Mouse (Mus musculus): ENCODE results near the gene Adgrl3. TPM values are rescaled to one million over a fixed set of nuclear protein-coding genes. Genes with fewer than 3 reads are reported as not detected.

Adgrl3 gene
- polyA plus RNA-seq, 1 experiment from 2014 or later: 8.5 TPM

DNA sequence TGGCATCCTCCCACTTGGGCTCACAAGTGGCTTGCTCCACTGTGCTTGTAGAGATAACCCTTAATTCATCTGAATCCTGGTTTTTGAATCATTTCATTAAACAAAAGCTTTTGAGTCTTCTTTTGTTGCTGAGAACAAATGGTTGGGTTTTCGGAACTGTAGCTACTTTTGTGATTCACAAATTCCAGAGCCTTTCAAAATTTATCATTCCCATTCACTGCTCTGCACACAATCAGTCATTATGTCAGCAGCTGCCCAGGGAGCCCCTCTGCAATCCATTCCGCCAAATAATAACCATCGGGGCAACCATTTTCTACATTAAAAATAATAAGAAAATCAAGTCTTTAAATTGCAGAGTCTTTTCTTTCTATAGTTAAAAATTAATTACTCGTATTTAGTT, 104.5 kb downstream of the Adgrl3 start:
- Histone ChIP-seq H3K4me3 (ENCODE audit: control insufficient read depth in 1 of 2, insufficient read depth in 1 of 2, low read depth in 1 of 2, low read length in 2 of 2) (no peak overlapping the region), H3K27ac (replicated peaks in 1 of 2; ENCODE audit: control insufficient read depth in 1 of 2, insufficient read depth in 1 of 2, low read depth in 2 of 2, low read length in 2 of 2) (no peak overlapping the region), H3K36me3 (ENCODE audit: control insufficient read depth, insufficient read depth, low read length) (no peaks in the 10 kb centered on the region), H3K9me3 (ENCODE audit: control insufficient read depth, low read length) (no peaks in the 10 kb centered on the region), H3K9ac (ENCODE audit: low read length) (no peak overlapping the region), H3K27me3 (ENCODE audit: control insufficient read depth, insufficient read depth, low read length) (no peaks in the 10 kb centered on the region), H3K4me2 (ENCODE audit: low read length) (no peak overlapping the region), H3K4me1 (ENCODE audit: control insufficient read depth in 2 of 2, insufficient read depth in 2 of 2, low read length in 2 of 2) (no peaks in the 10 kb centered on the region)
- ATAC-seq (ENCODE audit: insufficient number of reproducible peaks, insufficient read depth, low FRiP score, low read depth): no peak
- 70% methylated on average over 4 of the region's 4 CpGs for WGBS

GRCm38 (mm10) chr5:81127639-81128038, 107.7 kb downstream of the Adgrl3 start:
- Histone ChIP-seq H3K4me3 (ENCODE audit: control insufficient read depth in 1 of 2, insufficient read depth in 1 of 2, low read depth in 1 of 2, low read length in 2 of 2) (no peak overlapping the region), H3K27ac (replicated peaks in 1 of 2; ENCODE audit: control insufficient read depth in 1 of 2, insufficient read depth in 1 of 2, low read depth in 2 of 2, low read length in 2 of 2) (no peak overlapping the region), H3K9me3 (ENCODE audit: control insufficient read depth, low read length) (no peaks in the 10 kb centered on the region), H3K4me1 (ENCODE audit: control insufficient read depth in 2 of 2, insufficient read depth in 2 of 2, low read length in 2 of 2) (no peaks in the 10 kb centered on the region), H3K9ac (ENCODE audit: low read length) (no peak overlapping the region), H3K4me2 (ENCODE audit: low read length) (no peak overlapping the region), H3K36me3 (ENCODE audit: control insufficient read depth, insufficient read depth, low read length) (no peaks in the 10 kb centered on the region), H3K27me3 (ENCODE audit: control insufficient read depth, insufficient read depth, low read length) (no peaks in the 10 kb centered on the region)
- WGBS: 56% methylated on average over 3 of the region's 3 CpGs
- no peak for ATAC-seq (ENCODE audit: insufficient number of reproducible peaks, insufficient read depth, low FRiP score, low read depth)

DNA sequence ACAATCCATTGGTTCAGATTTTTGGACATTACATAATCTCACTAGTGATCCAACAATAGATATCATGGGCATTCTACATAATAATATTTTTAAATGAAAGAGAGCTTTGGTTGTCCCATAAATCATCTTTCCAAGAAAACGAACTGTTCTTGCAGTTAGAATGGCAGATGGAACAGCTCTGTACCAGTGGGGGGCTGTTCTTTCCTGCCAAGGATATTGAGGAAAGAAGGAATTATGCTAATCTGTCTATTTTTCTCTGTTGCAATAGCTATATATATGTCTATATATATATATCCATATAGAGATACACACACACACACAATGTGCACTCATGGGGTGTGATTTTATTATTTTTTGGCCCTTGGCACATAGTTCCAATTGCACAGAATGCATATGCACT, 116.5 kb downstream of the Adgrl3 start:
- no peaks in the 10 kb centered on the region for H3K27me3 ChIP-seq (ENCODE audit: control insufficient read depth, insufficient read depth, low read length)
- H3K36me3 ChIP-seq (ENCODE audit: control insufficient read depth, insufficient read depth, low read length): no peaks in the 10 kb centered on the region
- 78% methylated on average over 1 of the region's 1 CpGs for whole genome bisulfite sequencing
- no peaks in the 10 kb centered on the region for H3K9me3 ChIP-seq (ENCODE audit: control insufficient read depth, low read length)
- H3K9ac ChIP-seq (ENCODE audit: low read length): no peak overlapping the region
- no peak overlapping the region for H3K27ac ChIP-seq (replicated peaks in 1 of 2; ENCODE audit: control insufficient read depth in 1 of 2, insufficient read depth in 1 of 2, low read depth in 2 of 2, low read length in 2 of 2)
- H3K4me3 ChIP-seq (ENCODE audit: control insufficient read depth in 1 of 2, insufficient read depth in 1 of 2, low read depth in 1 of 2, low read length in 2 of 2): no peak overlapping the region
- no peaks in the 10 kb centered on the region for H3K4me1 ChIP-seq (ENCODE audit: control insufficient read depth in 2 of 2, insufficient read depth in 2 of 2, low read length in 2 of 2)
- ATAC-seq (ENCODE audit: insufficient number of reproducible peaks, insufficient read depth, low FRiP score, low read depth): no peak
- no peak overlapping the region for H3K4me2 ChIP-seq (ENCODE audit: low read length)

DNA sequence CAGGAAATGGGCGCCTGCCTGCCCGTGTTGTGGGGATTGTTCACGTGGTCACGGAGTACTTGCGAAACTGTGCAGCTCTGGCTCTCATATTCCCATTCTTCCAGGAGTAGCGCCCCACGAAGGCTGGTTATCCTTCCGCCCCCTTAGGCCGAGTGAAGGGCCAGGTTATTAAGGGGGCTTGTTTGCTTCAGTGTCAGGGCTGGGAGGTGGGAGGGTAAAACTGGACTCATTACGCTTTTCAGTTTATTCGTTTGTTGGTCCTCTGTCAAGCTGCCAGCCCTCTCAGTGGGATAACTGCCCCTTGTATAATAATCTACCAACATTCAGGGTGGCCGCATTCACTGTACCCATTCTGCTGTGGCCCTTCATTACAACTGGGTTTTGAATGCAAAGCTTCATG, 135.9 kb downstream of the Adgrl3 start:
- no peaks in the 10 kb centered on the region for H3K27me3 ChIP-seq (ENCODE audit: control insufficient read depth, insufficient read depth, low read length)
- H3K4me3 ChIP-seq (ENCODE audit: control insufficient read depth in 1 of 2, insufficient read depth in 1 of 2, low read depth in 1 of 2, low read length in 2 of 2): no peak overlapping the region
- no peak for ATAC-seq (ENCODE audit: insufficient number of reproducible peaks, insufficient read depth, low FRiP score, low read depth)
- no peak overlapping the region for H3K27ac ChIP-seq (replicated peaks in 1 of 2; ENCODE audit: control insufficient read depth in 1 of 2, insufficient read depth in 1 of 2, low read depth in 2 of 2, low read length in 2 of 2)
- no peak overlapping the region for H3K4me2 ChIP-seq (ENCODE audit: low read length)
- H3K9ac ChIP-seq (ENCODE audit: low read length): no peak overlapping the region
- WGBS: 76% methylated on average over 12 of the region's 12 CpGs
- H3K4me1 ChIP-seq (ENCODE audit: control insufficient read depth in 2 of 2, insufficient read depth in 2 of 2, low read length in 2 of 2): no peaks in the 10 kb centered on the region
- H3K36me3 ChIP-seq (ENCODE audit: control insufficient read depth, insufficient read depth, low read length): no peaks in the 10 kb centered on the region
- H3K9me3 ChIP-seq (ENCODE audit: control insufficient read depth, low read length): no peaks in the 10 kb centered on the region

DNA sequence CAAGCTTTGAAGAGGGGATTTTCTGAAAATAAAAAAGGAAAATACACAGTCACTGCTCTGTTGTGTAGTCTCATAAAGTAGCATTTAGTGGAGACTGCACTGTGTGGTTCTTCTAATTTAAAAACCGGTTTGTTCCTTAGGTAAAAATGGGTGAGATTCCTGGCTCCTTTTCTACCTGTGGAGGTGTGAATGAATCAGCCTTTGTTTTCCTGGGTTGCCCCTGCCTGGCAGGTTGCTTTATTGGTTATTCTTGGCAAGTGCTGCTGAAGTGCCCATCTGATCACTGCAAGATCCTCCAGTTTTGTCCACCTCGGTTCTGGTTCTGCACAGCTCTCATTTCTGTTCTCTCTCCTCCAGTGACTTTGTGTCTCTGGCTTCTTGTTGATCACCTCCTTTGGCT, 136.3 kb downstream of the Adgrl3 start:
- H3K27me3 ChIP-seq (ENCODE audit: control insufficient read depth, insufficient read depth, low read length): no peaks in the 10 kb centered on the region
- H3K9ac ChIP-seq (ENCODE audit: low read length): no peak overlapping the region
- no peak for ATAC-seq (ENCODE audit: insufficient number of reproducible peaks, insufficient read depth, low FRiP score, low read depth)
- H3K4me2 ChIP-seq (ENCODE audit: low read length): no peak overlapping the region
- H3K9me3 ChIP-seq (ENCODE audit: control insufficient read depth, low read length): no peaks in the 10 kb centered on the region
- H3K27ac ChIP-seq (replicated peaks in 1 of 2; ENCODE audit: control insufficient read depth in 1 of 2, insufficient read depth in 1 of 2, low read depth in 2 of 2, low read length in 2 of 2): no peak overlapping the region
- H3K36me3 ChIP-seq (ENCODE audit: control insufficient read depth, insufficient read depth, low read length): no peaks in the 10 kb centered on the region
- H3K4me1 ChIP-seq (ENCODE audit: control insufficient read depth in 2 of 2, insufficient read depth in 2 of 2, low read length in 2 of 2): no peaks in the 10 kb centered on the region
- no peak overlapping the region for H3K4me3 ChIP-seq (ENCODE audit: control insufficient read depth in 1 of 2, insufficient read depth in 1 of 2, low read depth in 1 of 2, low read length in 2 of 2)
- 38% methylated on average over 2 of the region's 2 CpGs for WGBS

GRCm38 (mm10) chr5:81156796-81157195, 136.9 kb downstream of the Adgrl3 start:
- ATAC-seq (ENCODE audit: insufficient number of reproducible peaks, insufficient read depth, low FRiP score, low read depth): no peak
- H3K36me3 ChIP-seq (ENCODE audit: control insufficient read depth, insufficient read depth, low read length): no peaks in the 10 kb centered on the region
- no peak overlapping the region for H3K27ac ChIP-seq (replicated peaks in 1 of 2; ENCODE audit: control insufficient read depth in 1 of 2, insufficient read depth in 1 of 2, low read depth in 2 of 2, low read length in 2 of 2)
- no peak overlapping the region for H3K4me2 ChIP-seq (ENCODE audit: low read length)
- H3K27me3 ChIP-seq (ENCODE audit: control insufficient read depth, insufficient read depth, low read length): no peaks in the 10 kb centered on the region
- H3K4me3 ChIP-seq (ENCODE audit: control insufficient read depth in 1 of 2, insufficient read depth in 1 of 2, low read depth in 1 of 2, low read length in 2 of 2): no peak overlapping the region
- no peaks in the 10 kb centered on the region for H3K9me3 ChIP-seq (ENCODE audit: control insufficient read depth, low read length)
- WGBS: 69% methylated on average over 5 of the region's 5 CpGs
- no peak overlapping the region for H3K9ac ChIP-seq (ENCODE audit: low read length)
- H3K4me1 ChIP-seq (ENCODE audit: control insufficient read depth in 2 of 2, insufficient read depth in 2 of 2, low read length in 2 of 2): no peaks in the 10 kb centered on the region

GRCm38 (mm10) chr5:81159013-81159412, 139.1 kb downstream of the Adgrl3 start:
- Histone ChIP-seq H3K9ac (ENCODE audit: low read length) (no peak overlapping the region), H3K4me1 (ENCODE audit: control insufficient read depth in 2 of 2, insufficient read depth in 2 of 2, low read length in 2 of 2) (no peaks in the 10 kb centered on the region), H3K4me2 (ENCODE audit: low read length) (no peak overlapping the region), H3K4me3 (ENCODE audit: control insufficient read depth in 1 of 2, insufficient read depth in 1 of 2, low read depth in 1 of 2, low read length in 2 of 2) (no peak overlapping the region), H3K36me3 (ENCODE audit: control insufficient read depth, insufficient read depth, low read length) (no peaks in the 10 kb centered on the region), H3K27ac (replicated peaks in 1 of 2; ENCODE audit: control insufficient read depth in 1 of 2, insufficient read depth in 1 of 2, low read depth in 2 of 2, low read length in 2 of 2) (no peak overlapping the region), H3K27me3 (ENCODE audit: control insufficient read depth, insufficient read depth, low read length) (no peaks in the 10 kb centered on the region), H3K9me3 (ENCODE audit: control insufficient read depth, low read length) (no peaks in the 10 kb centered on the region)
- 85% methylated on average over 12 of the region's 12 CpGs for WGBS
- no peak for ATAC-seq (ENCODE audit: insufficient number of reproducible peaks, insufficient read depth, low FRiP score, low read depth)

GRCm38 (mm10) chr5:81160431-81160830, 140.5 kb downstream of the Adgrl3 start:
- WGBS: 76% methylated on average over 6 of the region's 6 CpGs
- no peaks in the 10 kb centered on the region for H3K4me1 ChIP-seq (ENCODE audit: control insufficient read depth in 2 of 2, insufficient read depth in 2 of 2, low read length in 2 of 2)
- H3K27ac ChIP-seq (replicated peaks in 1 of 2; ENCODE audit: control insufficient read depth in 1 of 2, insufficient read depth in 1 of 2, low read depth in 2 of 2, low read length in 2 of 2): no peak overlapping the region
- H3K9ac ChIP-seq (ENCODE audit: low read length): no peak overlapping the region
- no peaks in the 10 kb centered on the region for H3K36me3 ChIP-seq (ENCODE audit: control insufficient read depth, insufficient read depth, low read length)
- ATAC-seq (ENCODE audit: insufficient number of reproducible peaks, insufficient read depth, low FRiP score, low read depth): no peak
- no peak overlapping the region for H3K4me2 ChIP-seq (ENCODE audit: low read length)
- H3K27me3 ChIP-seq (ENCODE audit: control insufficient read depth, insufficient read depth, low read length): no peaks in the 10 kb centered on the region
- no peaks in the 10 kb centered on the region for H3K9me3 ChIP-seq (ENCODE audit: control insufficient read depth, low read length)
- no peak overlapping the region for H3K4me3 ChIP-seq (ENCODE audit: control insufficient read depth in 1 of 2, insufficient read depth in 1 of 2, low read depth in 1 of 2, low read length in 2 of 2)
